Mouse (Mus musculus) kidney, postnatal 25 days (tissue): ENCODE data around the gene Zfp119a.
"Not testable (repeated sequence)": the region's sequence is repeated elsewhere in the genome, so short reads cannot be mapped to it uniquely, and the experiment has no call there.

ENCODE experiments used
- DNase-seq, 2 experiments: peaks; one replicate each; pipeline ENCODE4 v3.0.0; 2021; ENCODE audit warnings: mixed read lengths in 2 of 2

The Zfp119a gene

DNA sequence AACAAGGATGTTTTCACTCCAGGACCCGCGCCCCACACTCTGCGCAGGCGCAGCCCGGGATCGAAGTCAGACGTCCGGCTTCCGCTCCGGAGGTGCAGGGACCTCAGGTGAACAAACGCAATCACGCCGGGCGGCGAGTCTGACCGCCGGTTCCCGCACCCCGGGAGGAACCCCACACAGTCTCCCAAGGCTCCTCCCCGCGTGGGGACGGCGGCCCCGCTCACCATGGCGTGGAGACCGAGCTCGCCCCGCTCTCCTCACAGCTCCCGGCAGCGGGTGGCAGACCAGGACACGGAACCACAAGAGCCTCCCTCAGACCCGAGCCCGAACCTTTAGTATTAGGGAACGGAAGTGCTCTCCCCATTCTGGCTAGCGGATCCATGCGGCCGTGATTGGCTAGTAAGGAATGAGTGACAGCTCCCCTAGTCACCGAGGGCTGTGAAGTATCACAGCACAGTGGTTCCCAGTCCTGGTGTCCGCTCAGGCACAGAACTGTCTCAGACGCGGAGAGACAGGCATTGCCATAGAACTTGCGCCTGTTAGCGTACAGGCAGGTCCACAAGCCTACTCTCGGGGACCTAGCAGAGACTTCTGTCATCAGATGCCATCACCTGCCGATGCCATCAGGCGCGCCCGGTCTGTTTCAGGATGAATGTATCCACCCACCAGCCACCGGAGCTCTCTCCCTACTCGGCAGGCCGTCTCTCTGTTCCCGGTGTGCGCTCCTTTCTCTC, at the start of gene Zfp119a:
TSS of gene Zfp119a (minus strand) at position 295 of the 734 bp plus-strand sequence.
- DNase-seq, result peak; percentile 82 to 92

DNA sequence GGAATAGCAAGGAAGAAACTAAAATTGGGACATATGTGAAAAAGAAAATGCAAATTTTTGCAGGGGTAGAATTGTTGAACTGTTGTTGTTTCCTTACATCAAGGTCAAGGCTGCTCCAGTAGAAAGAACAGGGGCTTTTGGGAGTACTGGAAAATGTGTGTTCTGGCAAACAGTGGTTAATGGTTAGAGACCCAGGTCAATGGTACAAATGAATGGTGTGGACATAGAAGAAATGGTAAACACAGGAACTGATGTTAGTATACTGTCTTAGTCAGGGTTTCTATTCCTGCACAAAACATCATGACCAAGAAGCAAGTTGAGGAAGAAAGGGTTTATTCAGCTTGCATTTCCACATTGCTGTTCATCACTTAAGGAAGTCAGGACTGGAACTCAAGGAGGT, 27.9 kb upstream of the Zfp119a start:
- DNase-seq, result no peak

DNA sequence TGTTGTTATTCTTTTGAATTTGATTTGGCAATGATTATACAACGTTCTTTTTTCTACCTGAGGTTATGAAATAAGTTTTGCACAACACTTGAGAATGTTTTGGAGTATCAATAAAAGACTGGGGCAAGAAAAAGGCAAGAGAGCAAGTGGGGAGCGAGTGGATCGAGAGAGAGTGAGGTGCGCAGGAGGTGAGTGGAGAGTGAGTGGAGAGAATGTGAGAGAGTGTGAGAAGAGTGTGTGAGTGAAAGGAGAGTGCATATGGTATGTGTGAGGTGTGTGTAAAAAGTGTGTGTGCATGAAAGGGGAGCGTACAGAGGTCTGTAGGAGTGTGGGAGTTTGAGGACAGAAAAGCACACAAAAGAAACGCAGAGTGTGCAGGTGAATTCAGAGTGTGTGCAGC, 25.4 kb upstream of the Zfp119a start:
- DNase-seq, result no peak

DNA sequence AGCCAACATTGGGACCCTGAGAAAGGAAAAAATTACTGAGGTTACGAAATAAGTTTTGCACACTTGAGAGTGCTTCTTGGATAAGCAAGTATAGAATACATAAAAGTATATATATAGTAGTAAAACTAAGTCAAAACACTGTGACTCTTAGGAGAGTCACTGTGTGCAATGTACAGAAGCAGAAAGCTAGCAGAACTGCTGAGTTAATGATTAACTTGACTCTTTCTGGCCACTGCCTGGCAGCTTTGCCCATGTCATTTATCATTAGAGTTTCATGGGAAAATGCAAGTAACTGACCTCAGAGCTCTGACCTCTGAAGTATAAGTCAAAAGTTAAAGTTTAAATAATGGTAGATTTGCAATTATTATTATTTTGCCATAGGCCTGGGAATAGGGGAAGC, 25.0 kb upstream of the Zfp119a start:
- peak; percentile 31 to 46 for DNase-seq

DNA sequence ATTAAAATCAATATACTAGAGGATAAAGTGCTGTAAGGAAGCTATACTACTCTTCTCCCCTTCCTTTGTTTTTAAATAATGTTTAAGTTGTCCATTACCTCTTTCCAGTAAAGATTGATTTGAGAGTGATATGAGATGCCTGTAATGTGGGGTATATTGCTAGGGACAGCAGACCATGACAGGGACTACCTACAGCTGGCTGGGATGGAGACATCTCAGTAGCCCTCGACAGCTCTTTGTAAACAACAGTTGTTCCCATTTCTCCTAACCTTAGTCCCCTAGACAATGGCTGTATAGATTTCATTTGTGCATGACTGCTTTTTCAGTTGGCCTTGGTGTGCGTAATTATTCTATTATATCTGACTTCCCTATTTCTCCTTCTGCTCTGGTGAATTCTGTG, 24.4 kb upstream of the Zfp119a start:
- DNase-seq, result no peak

DNA sequence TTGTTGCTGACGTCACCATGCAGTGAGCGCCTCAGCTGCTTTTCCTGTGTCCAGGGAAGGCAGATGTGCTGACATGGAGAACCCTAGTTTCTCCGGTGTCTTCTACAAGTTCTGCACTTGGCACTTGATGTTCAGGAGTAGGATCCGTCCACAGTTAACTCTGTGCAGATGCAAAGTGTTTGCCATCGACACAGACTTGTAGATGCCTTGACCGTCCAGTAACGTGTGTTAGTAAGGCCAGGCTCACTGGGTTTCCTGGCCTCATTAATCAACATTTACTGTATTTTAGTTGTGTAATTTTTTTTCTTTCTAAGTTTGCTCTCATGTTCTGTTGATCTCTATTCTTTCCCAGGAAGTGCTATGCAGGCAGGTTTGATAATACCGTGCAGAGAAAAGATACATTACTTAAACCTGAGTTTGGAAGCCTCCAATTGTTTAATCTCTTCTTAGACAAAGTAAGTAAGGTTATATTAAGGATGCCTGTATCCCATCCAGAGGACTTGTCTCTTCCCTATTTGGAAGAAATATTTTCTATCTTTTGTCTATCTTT, 13.8 kb upstream of the Zfp119a start:
- DNase-seq, result peak in 1 of 2 experiments; percentile 30

DNA sequence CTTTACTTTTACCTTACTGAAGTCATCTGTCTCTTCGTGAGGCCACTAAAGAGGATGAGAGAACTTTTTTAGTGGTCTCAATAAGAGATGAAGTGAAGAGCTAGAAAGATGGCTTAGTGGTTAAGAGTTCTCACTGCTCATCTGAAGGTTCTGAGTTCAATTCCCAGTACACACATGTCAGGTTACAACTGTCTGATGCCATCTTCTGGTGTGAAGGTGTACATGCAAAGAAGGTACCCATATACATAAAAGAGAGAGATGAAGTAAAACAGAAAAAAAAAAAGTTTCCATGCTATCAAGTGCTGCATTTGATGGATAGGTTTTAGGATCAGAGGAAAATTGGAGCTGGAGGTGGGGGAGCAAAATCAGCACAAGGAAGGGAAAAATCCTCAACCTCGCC, 6.2 kb upstream of the Zfp119a start:
- DNase-seq, result no peak

DNA sequence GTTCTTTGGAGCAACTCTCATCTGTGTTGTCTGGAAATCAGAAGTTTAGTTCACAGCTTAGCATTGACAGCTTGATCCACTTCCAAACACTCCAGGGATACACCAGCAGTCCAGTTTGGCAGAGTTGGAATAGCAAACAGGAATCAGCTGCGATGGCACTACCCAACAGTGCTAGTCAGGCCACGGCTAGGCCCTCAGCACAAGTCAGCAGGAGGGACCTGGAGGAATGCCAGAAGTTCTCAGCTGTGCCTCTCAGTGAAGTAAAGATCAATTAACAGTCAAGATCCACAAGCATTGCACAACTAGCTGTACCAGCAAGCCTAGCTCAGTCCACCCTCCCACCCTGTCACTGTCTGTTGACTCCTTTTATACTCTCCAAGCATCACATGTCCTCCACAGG, 4.9 kb upstream of the Zfp119a start:
- DNase-seq, result peak; percentile 9 to 32

DNA sequence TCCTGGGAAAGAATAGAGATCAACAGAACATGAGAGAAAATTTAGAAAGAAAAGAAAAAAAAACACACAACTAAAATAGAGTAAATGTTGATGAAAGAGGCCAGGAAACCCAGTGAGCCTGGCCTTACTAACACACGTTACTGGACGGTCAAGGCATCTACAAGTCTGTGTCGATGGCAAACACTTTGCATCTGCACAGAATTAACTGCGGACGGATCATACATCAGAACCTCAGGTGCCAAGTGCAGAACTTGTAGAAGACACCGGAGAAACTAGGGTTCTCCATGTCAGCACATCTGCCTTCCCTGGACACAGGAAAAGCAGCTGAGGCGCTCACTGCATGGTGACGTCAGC, 471 bp downstream of the Zfp119a start:
- not testable (repeated sequence) for DNase-seq

DNA sequence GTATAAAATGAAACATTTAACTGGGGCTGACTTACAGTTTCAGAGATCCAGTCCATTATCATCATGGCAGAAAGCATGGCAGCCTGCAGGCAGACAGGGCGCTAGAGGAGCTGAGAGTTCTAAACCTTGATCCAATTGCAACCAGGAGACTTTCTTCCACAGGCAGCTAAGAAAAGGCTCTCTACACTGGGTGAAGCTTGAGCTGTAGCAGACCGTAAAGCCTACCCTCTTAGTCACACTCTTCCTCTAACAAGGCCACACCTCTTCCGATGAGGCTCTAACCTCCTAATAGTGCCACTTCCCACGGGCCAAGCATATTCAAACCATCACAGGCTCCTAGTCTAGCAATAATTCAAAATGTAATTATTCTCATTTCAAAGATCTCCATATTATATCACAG, 1.5 kb downstream of the Zfp119a start:
- DNase-seq, result no peak

DNA sequence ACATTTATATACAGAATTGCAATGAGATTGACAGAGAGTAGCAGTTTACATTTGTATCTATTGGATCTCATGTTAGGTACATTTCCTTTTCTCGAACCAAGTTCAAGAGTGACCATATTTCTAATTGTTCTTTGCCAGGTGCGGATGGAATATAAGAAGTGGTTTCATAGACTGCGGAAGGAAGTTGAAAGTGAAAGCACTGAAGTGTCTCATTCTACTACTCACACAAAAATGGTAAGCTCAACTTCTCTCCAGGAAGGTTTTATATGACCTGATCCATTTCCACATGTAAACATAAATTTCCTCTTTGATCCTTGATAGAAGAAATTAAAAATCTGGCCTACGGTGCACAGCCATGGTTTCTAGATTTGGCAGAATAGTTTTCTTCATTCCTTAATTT, 35.7 kb downstream of the Zfp119a start:
- no peak for DNase-seq

DNA sequence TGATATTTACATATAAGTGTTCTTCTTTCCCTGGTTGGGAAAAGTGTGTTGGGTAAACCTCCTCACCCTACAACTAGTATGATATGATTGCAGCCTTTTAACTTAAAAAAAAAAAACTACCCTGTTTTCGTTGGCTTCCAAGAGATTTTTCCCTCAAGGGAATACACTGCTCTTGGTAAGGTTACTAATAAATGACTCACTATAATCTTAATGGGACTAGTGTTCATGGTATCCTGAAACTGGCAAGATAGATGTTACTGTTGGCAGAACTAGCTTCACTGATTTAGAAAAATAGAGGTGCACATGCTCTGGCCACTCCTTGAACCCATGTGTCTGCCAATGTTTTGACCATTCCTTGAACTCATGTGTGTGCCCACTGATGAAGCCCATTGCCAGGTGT, 57.2 kb downstream of the Zfp119a start:
- DNase-seq, result no peak

DNA sequence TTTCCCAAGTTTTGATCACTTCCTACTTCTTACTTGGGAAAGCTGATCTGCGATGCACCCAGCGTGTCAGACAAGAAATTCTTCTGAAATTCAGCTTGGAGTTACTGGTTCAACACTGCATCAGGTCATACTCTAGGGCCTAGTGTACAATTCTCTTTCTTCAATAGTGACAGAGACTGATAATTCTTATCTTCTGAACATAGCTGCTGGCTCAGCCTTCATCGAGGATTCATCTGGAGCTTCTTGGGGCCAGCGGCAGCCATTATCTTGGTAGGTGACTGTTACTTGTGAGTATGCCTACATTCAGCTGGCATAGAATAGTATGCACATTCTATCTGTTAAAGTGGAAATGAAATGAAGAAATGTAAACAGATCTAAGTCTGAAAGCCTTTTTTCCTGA, 61.9 kb downstream of the Zfp119a start:
- DNase-seq, result no peak
